Mouse (Mus musculus): ENCODE results near the gene Btbd18. TPM values are rescaled to one million over a fixed set of nuclear protein-coding genes. Genes with fewer than 3 reads are reported as not detected.

Btbd18 gene
- polyA plus RNA-seq, 1 experiment from 2014 or later, result 0.26 TPM

GRCm38 (mm10) chr2:84679016-84679415 is 20.1 kb downstream of the Btbd18 start, which contains the start of gene Tmx2:
Gene Tmx2, minus strand, starts transcription at chr2:84679140.
- 18% methylated on average over 8 of the region's 8 CpGs for WGBS
- no peaks in the 10 kb centered on the region for H3K27me3 ChIP-seq (ENCODE audit: control insufficient read depth, insufficient read depth, low read depth, low read length)
- H3K27ac ChIP-seq (ENCODE audit: low read length), result peak within 1 kb of the TSS; percentile 75
- peak within 1 kb of the TSS; percentile 65 for H3K4me2 ChIP-seq (ENCODE audit: low read length)
- H3K9me3 ChIP-seq (replicated peaks; ENCODE audit: control insufficient read depth, low read length, poor library complexity, severe bottlenecking), result no peaks in the 10 kb centered on the region
- H3K4me3 ChIP-seq (ENCODE audit: low read depth, low read length), result peak within 1 kb of the TSS; percentile 98
- no peak for ATAC-seq
- H3K36me3 ChIP-seq (ENCODE audit: control insufficient read depth, insufficient read depth, low read length), result no peaks in the 10 kb centered on the region; the same call in 1 of the 2 replicates
- peak within 1 kb of the TSS; percentile 83 for H3K9ac ChIP-seq (ENCODE audit: low read depth, low read length)
- peaks cover 21% of the 10 kb centered on the region for H3K4me1 ChIP-seq (ENCODE audit: control insufficient read depth, insufficient read depth, low read length)

- Histone ChIP-seq H3K9ac (ENCODE audit: low read depth, low read length) (no peak overlapping the region), H3K4me3 (ENCODE audit: low read depth, low read length) (no peak overlapping the region), H3K4me1 (ENCODE audit: control insufficient read depth, insufficient read depth, low read length) (peaks cover 9% of the 10 kb centered on the region), H3K27me3 (ENCODE audit: control insufficient read depth, insufficient read depth, low read depth, low read length) (no peaks in the 10 kb centered on the region), H3K4me2 (ENCODE audit: low read length) (no peak overlapping the region), H3K9me3 (replicated peaks; ENCODE audit: control insufficient read depth, low read length, poor library complexity, severe bottlenecking) (no peaks in the 10 kb centered on the region), H3K27ac (ENCODE audit: low read length) (no peak overlapping the region), H3K36me3 (ENCODE audit: control insufficient read depth, insufficient read depth, low read length) (peaks cover 6% of the 10 kb centered on the region)
- ATAC-seq, result no peak
- WGBS, result 91% methylated on average over 6 of the region's 6 CpGs
These were observed 23.8 kb downstream of the Btbd18 start for GRCm38 (mm10) chr2:84682605-84683183.

- ATAC-seq, result no peak
- Histone ChIP-seq H3K36me3 (ENCODE audit: control insufficient read depth, insufficient read depth, low read length) (peaks cover 36% of the 10 kb centered on the region), H3K4me2 (ENCODE audit: low read length) (no peak overlapping the region), H3K4me1 (ENCODE audit: control insufficient read depth, insufficient read depth, low read length) (no peaks in the 10 kb centered on the region), H3K9ac (ENCODE audit: low read depth, low read length) (no peak overlapping the region), H3K27ac (ENCODE audit: low read length) (no peak overlapping the region), H3K9me3 (replicated peaks; ENCODE audit: control insufficient read depth, low read length, poor library complexity, severe bottlenecking) (no peaks in the 10 kb centered on the region), H3K27me3 (ENCODE audit: control insufficient read depth, insufficient read depth, low read depth, low read length) (no peaks in the 10 kb centered on the region), H3K4me3 (ENCODE audit: low read depth, low read length) (no peak overlapping the region)
- 81% methylated on average over 2 of the region's 2 CpGs for WGBS
These were observed 29.4 kb downstream of the Btbd18 start for GRCm38 (mm10) chr2:84688080-84688844.

GRCm38 (mm10) chr2:84690050-84690449 is 31.2 kb downstream of the Btbd18 start:
- peak; percentile 37; the same call in 1 of the 2 replicates for ATAC-seq

GRCm38 (mm10) chr2:84695007-84695695 is 36.3 kb downstream of the Btbd18 start:
- 94% methylated on average over 5 of the region's 5 CpGs for WGBS
- H3K4me1 ChIP-seq (ENCODE audit: control insufficient read depth, insufficient read depth, low read length), result no peaks in the 10 kb centered on the region
- no peaks in the 10 kb centered on the region for H3K9me3 ChIP-seq (replicated peaks; ENCODE audit: control insufficient read depth, low read length, poor library complexity, severe bottlenecking)
- no peak for ATAC-seq
- no peak overlapping the region for H3K9ac ChIP-seq (ENCODE audit: low read depth, low read length)
- H3K4me2 ChIP-seq (ENCODE audit: low read length), result no peak overlapping the region
- H3K27me3 ChIP-seq (ENCODE audit: control insufficient read depth, insufficient read depth, low read depth, low read length), result no peaks in the 10 kb centered on the region
- no peak overlapping the region for H3K4me3 ChIP-seq (ENCODE audit: low read depth, low read length)
- peaks cover 25% of the 10 kb centered on the region for H3K36me3 ChIP-seq (ENCODE audit: control insufficient read depth, insufficient read depth, low read length)
- no peak overlapping the region for H3K27ac ChIP-seq (ENCODE audit: low read length)

More at GRCm38 (mm10) chr2:84690050-84690449, 31.2 kb downstream of the Btbd18 start:
- Histone ChIP-seq H3K4me3 (ENCODE audit: low read depth, low read length) (no peak overlapping the region), H3K36me3 (ENCODE audit: control insufficient read depth, insufficient read depth, low read length) (peaks cover 43% of the 10 kb centered on the region), H3K27ac (ENCODE audit: low read length) (no peak overlapping the region), H3K9me3 (replicated peaks; ENCODE audit: control insufficient read depth, low read length, poor library complexity, severe bottlenecking) (no peaks in the 10 kb centered on the region), H3K4me2 (ENCODE audit: low read length) (no peak overlapping the region), H3K9ac (ENCODE audit: low read depth, low read length) (no peak overlapping the region), H3K27me3 (ENCODE audit: control insufficient read depth, insufficient read depth, low read depth, low read length) (no peaks in the 10 kb centered on the region), H3K4me1 (ENCODE audit: control insufficient read depth, insufficient read depth, low read length) (no peaks in the 10 kb centered on the region)
- 91% methylated on average over 12 of the region's 12 CpGs for WGBS

GRCm38 (mm10) chr2:84703497-84703896 is 44.6 kb downstream of the Btbd18 start:
- Histone ChIP-seq H3K9ac (ENCODE audit: low read depth, low read length) (no peak overlapping the region), H3K27ac (ENCODE audit: low read length) (no peak overlapping the region), H3K27me3 (ENCODE audit: control insufficient read depth, insufficient read depth, low read depth, low read length) (no peaks in the 10 kb centered on the region), H3K4me2 (ENCODE audit: low read length) (no peak overlapping the region), H3K4me1 (ENCODE audit: control insufficient read depth, insufficient read depth, low read length) (peaks cover 3% of the 10 kb centered on the region; the same call in 1 of the 2 replicates), H3K36me3 (ENCODE audit: control insufficient read depth, insufficient read depth, low read length) (peaks cover 6% of the 10 kb centered on the region; the same call in 1 of the 2 replicates), H3K9me3 (replicated peaks; ENCODE audit: control insufficient read depth, low read length, poor library complexity, severe bottlenecking) (no peaks in the 10 kb centered on the region), H3K4me3 (ENCODE audit: low read depth, low read length) (no peak overlapping the region)
- 100% methylated on average over 1 of the region's 1 CpGs for WGBS
- ATAC-seq, result no peak

- no peak overlapping the region for H3K4me3 ChIP-seq (ENCODE audit: low read depth, low read length)
- no peaks in the 10 kb centered on the region for H3K27me3 ChIP-seq (ENCODE audit: control insufficient read depth, insufficient read depth, low read depth, low read length)
- H3K4me1 ChIP-seq (ENCODE audit: control insufficient read depth, insufficient read depth, low read length), result peaks cover 8% of the 10 kb centered on the region
- H3K27ac ChIP-seq (ENCODE audit: low read length), result no peak overlapping the region
- H3K9me3 ChIP-seq (replicated peaks; ENCODE audit: control insufficient read depth, low read length, poor library complexity, severe bottlenecking), result no peaks in the 10 kb centered on the region
- peaks cover 6% of the 10 kb centered on the region; the same call in 1 of the 2 replicates for H3K36me3 ChIP-seq (ENCODE audit: control insufficient read depth, insufficient read depth, low read length)
- 75% methylated on average over 5 of the region's 5 CpGs for WGBS
- no peak overlapping the region for H3K9ac ChIP-seq (ENCODE audit: low read depth, low read length)
- ATAC-seq, result no peak
- no peak overlapping the region for H3K4me2 ChIP-seq (ENCODE audit: low read length)
These were observed 45.5 kb downstream of the Btbd18 start for GRCm38 (mm10) chr2:84704329-84704728.

- no peak overlapping the region for H3K4me3 ChIP-seq (ENCODE audit: low read depth, low read length)
- ATAC-seq, result no peak
- H3K36me3 ChIP-seq (ENCODE audit: control insufficient read depth, insufficient read depth, low read length), result peaks cover 9% of the 10 kb centered on the region; the same call in 1 of the 2 replicates
- 94% methylated on average over 1 of the region's 1 CpGs for WGBS
- peaks cover 12% of the 10 kb centered on the region for H3K4me1 ChIP-seq (ENCODE audit: control insufficient read depth, insufficient read depth, low read length)
- no peak overlapping the region for H3K9ac ChIP-seq (ENCODE audit: low read depth, low read length)
- H3K27ac ChIP-seq (ENCODE audit: low read length), result no peak overlapping the region
- no peaks in the 10 kb centered on the region for H3K27me3 ChIP-seq (ENCODE audit: control insufficient read depth, insufficient read depth, low read depth, low read length)
- H3K4me2 ChIP-seq (ENCODE audit: low read length), result no peak overlapping the region
- H3K9me3 ChIP-seq (replicated peaks; ENCODE audit: control insufficient read depth, low read length, poor library complexity, severe bottlenecking), result no peaks in the 10 kb centered on the region
These were observed 46.4 kb downstream of the Btbd18 start for GRCm38 (mm10) chr2:84705295-84705694.

All from midbrain, embryonic 16.5 days (tissue).